ENCODE assay signal across 20 mouse cellular contexts in genomic region chr6:82987411-82987971, GRCm38 (mm10). TPM values are rescaled to one million over a fixed set of nuclear protein-coding genes. Genes with fewer than 3 reads are reported as not detected.
DNase-seq lines count a peak whose midpoint lies in the region; ATAC-seq and TF ChIP-seq lines count a peak whose summit lies in the region.
"Had no signal": no experiment of that assay in that cellular context is flagged by ENCODE, and none has a peak within 500 bp of the region (broad histone marks: within the 10 kb centered on the region; RNA-seq: fewer than 3 reads in every experiment).

No protein-coding gene starts in this region.

- TF ChIP-seq CTCF in hindbrain, postnatal 0 days (IDR thresholded peaks at IDR 0.05; ENCODE audit: low read depth): no peak

- no peak for ATAC-seq in hindbrain, embryonic 11.5 days (ENCODE audit: low FRiP score)
- no peak for ATAC-seq in hindbrain, postnatal 0 days
- ATAC-seq in embryonic facial prominence, embryonic 11.5 days (replicated peaks; ENCODE audit: insufficient number of reproducible peaks, low FRiP score, low TSS enrichment, low read depth): peak; percentile 90
- peak; percentile 92 for ATAC-seq in limb, embryonic 12.5 days (ENCODE audit: insufficient number of reproducible peaks, insufficient read depth, low FRiP score, low TSS enrichment, low read depth)
- ATAC-seq: forebrain, embryonic 15.5 days had no signal

- no peak overlapping the region for H3K27ac ChIP-seq in hindbrain, embryonic 11.5 days (ENCODE audit: low read depth, low read length)
- no peak overlapping the region for H3K27ac ChIP-seq in hindbrain, postnatal 0 days
- H3K27ac ChIP-seq in embryonic facial prominence, embryonic 11.5 days (replicated peaks; ENCODE audit: low read depth, low read length): peak overlapping the region; percentile 66
- peak overlapping the region; percentile 70 for H3K27ac ChIP-seq in limb, embryonic 12.5 days
- H3K27ac ChIP-seq: forebrain, embryonic 15.5 days; left cerebral cortex, adult 2 months; liver, embryonic 14.5 days; midbrain, embryonic 10.5 days had no signal

- H3K4me2 ChIP-seq in hindbrain, embryonic 11.5 days (replicated peaks; ENCODE audit: low read depth, low read length): no peak overlapping the region
- H3K4me2 ChIP-seq in hindbrain, postnatal 0 days (ENCODE audit: low read depth, low read length): no peak overlapping the region
- H3K4me2 ChIP-seq in embryonic facial prominence, embryonic 11.5 days (ENCODE audit: low read depth, low read length): no peak overlapping the region
- peak overlapping the region; percentile 33 for H3K4me2 ChIP-seq in limb, embryonic 12.5 days
- H3K4me2 ChIP-seq: forebrain, embryonic 15.5 days had no signal

- peak; percentile 21 for DNase-seq in hindbrain, embryonic 11.5 days (ENCODE audit: low spot score)
- DNase-seq in hindbrain, postnatal 0 days (ENCODE audit: low spot score): no peak
- DNase-seq in NIH3T3 (ENCODE audit: low read depth): peak; percentile 69
- peak; percentile 91 for DNase-seq in embryonic facial prominence, embryonic 11.5 days (ENCODE audit: low spot score)
- DNase-seq in layer of hippocampus, postnatal 36 days: no peak
- no peak for DNase-seq in frontal cortex, postnatal 25 days (ENCODE audit: low spot score in 2 of 2)
- no peak for DNase-seq in urinary bladder, postnatal 36 days (ENCODE audit: low spot score in 2 of 2)
- DNase-seq: adrenal gland, adult 2 months; cerebellum, adult 2 months; lung, postnatal 10 days; right cerebral cortex, postnatal 4 days; thymus, postnatal 14 days had no signal

- H3K36me3 ChIP-seq in hindbrain, embryonic 11.5 days (ENCODE audit: control insufficient read depth, insufficient read depth, low read length): no peaks in the 10 kb centered on the region
- H3K36me3 ChIP-seq in hindbrain, postnatal 0 days (ENCODE audit: insufficient read depth, low read length): no peaks in the 10 kb centered on the region
- no peaks in the 10 kb centered on the region for H3K36me3 ChIP-seq in embryonic facial prominence, embryonic 11.5 days (replicated peaks; ENCODE audit: control insufficient read depth, insufficient read depth, low read depth, low read length)
- H3K36me3 ChIP-seq in limb, embryonic 12.5 days: no peaks in the 10 kb centered on the region
- H3K36me3 ChIP-seq: forebrain, embryonic 15.5 days; midbrain, embryonic 10.5 days had no signal

- H3K4me1 ChIP-seq in hindbrain, embryonic 11.5 days (replicated peaks; ENCODE audit: control insufficient read depth, insufficient read depth, low read length): no peaks in the 10 kb centered on the region
- H3K4me1 ChIP-seq in hindbrain, postnatal 0 days (ENCODE audit: insufficient read depth, low read length): no peaks in the 10 kb centered on the region
- H3K4me1 ChIP-seq in embryonic facial prominence, embryonic 11.5 days (ENCODE audit: control insufficient read depth, insufficient read depth, low read length): no peaks in the 10 kb centered on the region; the same call in 1 of the 2 replicates
- H3K4me1 ChIP-seq in limb, embryonic 12.5 days (replicated peaks): peaks cover 13% of the 10 kb centered on the region; the same call in 1 of the 2 replicates
- H3K4me1 ChIP-seq: midbrain, embryonic 10.5 days had no signal

- WGBS in hindbrain, embryonic 11.5 days: 58% methylated on average over 9 of the region's 9 CpGs
- 58% methylated on average over 9 of the region's 9 CpGs for WGBS in hindbrain, postnatal 0 days
- 17% methylated on average over 9 of the region's 9 CpGs for WGBS in embryonic facial prominence, embryonic 11.5 days
- 11% methylated on average over 9 of the region's 9 CpGs for WGBS in limb, embryonic 12.5 days

- H3K9ac ChIP-seq in hindbrain, embryonic 11.5 days (ENCODE audit: low read depth, low read length): no peak overlapping the region
- H3K9ac ChIP-seq in hindbrain, postnatal 0 days (replicated peaks; ENCODE audit: low read length): no peak overlapping the region
- no peak overlapping the region for H3K9ac ChIP-seq in embryonic facial prominence, embryonic 11.5 days (replicated peaks; ENCODE audit: low read length)
- H3K9ac ChIP-seq in limb, embryonic 12.5 days (replicated peaks): no peak overlapping the region
- H3K9ac ChIP-seq: forebrain, embryonic 15.5 days; liver, embryonic 14.5 days had no signal

- no peaks in the 10 kb centered on the region for H3K9me3 ChIP-seq in hindbrain, embryonic 11.5 days (ENCODE audit: control insufficient read depth, low read length)
- no peaks in the 10 kb centered on the region for H3K9me3 ChIP-seq in hindbrain, postnatal 0 days (ENCODE audit: low read length)
- H3K9me3 ChIP-seq in embryonic facial prominence, embryonic 11.5 days (replicated peaks; ENCODE audit: control insufficient read depth, low read length): no peaks in the 10 kb centered on the region
- H3K9me3 ChIP-seq in limb, embryonic 12.5 days: no peaks in the 10 kb centered on the region
- H3K9me3 ChIP-seq: forebrain, embryonic 15.5 days; midbrain, embryonic 10.5 days had no signal

- no peak overlapping the region for H3K4me3 ChIP-seq in hindbrain, embryonic 11.5 days (ENCODE audit: low read depth, low read length)
- no peak overlapping the region for H3K4me3 ChIP-seq in hindbrain, postnatal 0 days (ENCODE audit: low read length)
- no peak overlapping the region for H3K4me3 ChIP-seq in embryonic facial prominence, embryonic 11.5 days (ENCODE audit: low read depth, low read length)
- no peak overlapping the region for H3K4me3 ChIP-seq in limb, embryonic 12.5 days (replicated peaks)
- H3K4me3 ChIP-seq: forebrain, embryonic 15.5 days; left cerebral cortex, adult 2 months; midbrain, embryonic 10.5 days had no signal

- no peaks in the 10 kb centered on the region for H3K27me3 ChIP-seq in hindbrain, embryonic 11.5 days (ENCODE audit: control insufficient read depth, insufficient read depth, low read length)
- no peaks in the 10 kb centered on the region for H3K27me3 ChIP-seq in hindbrain, postnatal 0 days (ENCODE audit: insufficient read depth, low read length)
- H3K27me3 ChIP-seq in embryonic facial prominence, embryonic 11.5 days (ENCODE audit: control insufficient read depth, insufficient read depth, low read length): no peaks in the 10 kb centered on the region
- H3K27me3 ChIP-seq in limb, embryonic 12.5 days: no peaks in the 10 kb centered on the region
- H3K27me3 ChIP-seq: forebrain, embryonic 15.5 days had no signal

RNA-seq across cellular contexts. Expression of gene M1ap, which starts 40.8 kb away (rescaled TPM):
- 0.22 TPM in 1 of 2 replicates, not detected in the other for polyA plus RNA-seq in hindbrain, embryonic 11.5 days (2014; fragmentation: Nextera tagmentation; extraction: Ambion mirVana)
- total RNA-seq in hindbrain, postnatal 0 days (2014; rRNA removed): 0.16 TPM in 1 of 2 replicates, not detected in the other
- polyA plus RNA-seq in hindbrain, postnatal 0 days (2015; fragmentation: Nextera tagmentation; extraction: Ambion mirVana): 0.24 and 0.38 TPM in 2 replicates
- polyA plus RNA-seq in embryonic facial prominence, embryonic 11.5 days (2014; fragmentation: Nextera tagmentation; extraction: Ambion mirVana): 0.21 and 0.50 TPM in 2 replicates
- polyA plus RNA-seq in limb, embryonic 12.5 days (2016; fragmentation: Nextera tagmentation; extraction: Ambion mirVana): 0.20 and 0.32 TPM in 2 replicates
- not detected for total RNA-seq in layer of hippocampus, postnatal 36 days (2021)
- total RNA-seq: adrenal gland, adult 2 months; layer of hippocampus, adult 18-20 months; left cerebral cortex, adult 2 months had no signal
- polyA plus RNA-seq: adrenal gland, adult 2 months; forebrain, embryonic 15.5 days had no signal

RNA-seq across cellular contexts. Expression of gene Dok1, which starts 45.8 kb away (rescaled TPM):
- 4.5 and 6.6 TPM in 2 replicates for polyA plus RNA-seq in hindbrain, embryonic 11.5 days (2014; fragmentation: Nextera tagmentation; extraction: Ambion mirVana)
- total RNA-seq in hindbrain, postnatal 0 days (2014; rRNA removed): 4.3 and 15.4 TPM in 2 replicates
- 1.8 and 2.5 TPM in 2 replicates for polyA plus RNA-seq in hindbrain, postnatal 0 days (2015; fragmentation: Nextera tagmentation; extraction: Ambion mirVana)
- polyA plus RNA-seq in embryonic facial prominence, embryonic 11.5 days (2014; fragmentation: Nextera tagmentation; extraction: Ambion mirVana): 5.4 and 8.2 TPM in 2 replicates
- polyA plus RNA-seq in limb, embryonic 12.5 days (2016; fragmentation: Nextera tagmentation; extraction: Ambion mirVana): 9.9 and 10.0 TPM in 2 replicates
- 1 to 10 TPM; 2.5 to 2.6 TPM for total RNA-seq in layer of hippocampus, postnatal 36 days (2021)

RNA-seq across cellular contexts. Expression of gene Loxl3, which starts 46.5 kb away (rescaled TPM):
- polyA plus RNA-seq in hindbrain, embryonic 11.5 days (2014; fragmentation: Nextera tagmentation; extraction: Ambion mirVana): 7.1 and 7.7 TPM in 2 replicates
- 4.6 and 6.1 TPM in 2 replicates for total RNA-seq in hindbrain, postnatal 0 days (2014; rRNA removed)
- polyA plus RNA-seq in hindbrain, postnatal 0 days (2015; fragmentation: Nextera tagmentation; extraction: Ambion mirVana): 5.4 and 5.6 TPM in 2 replicates
- 8.9 and 10.1 TPM in 2 replicates for polyA plus RNA-seq in embryonic facial prominence, embryonic 11.5 days (2014; fragmentation: Nextera tagmentation; extraction: Ambion mirVana)
- polyA plus RNA-seq in limb, embryonic 12.5 days (2016; fragmentation: Nextera tagmentation; extraction: Ambion mirVana): 15.7 and 19.4 TPM in 2 replicates
- 1 to 10 TPM; 4.1 to 5.4 TPM for total RNA-seq in layer of hippocampus, postnatal 36 days (2021)

RNA-seq across cellular contexts. Expression of gene Sema4f, which starts 47.9 kb away (rescaled TPM):
- polyA plus RNA-seq in hindbrain, embryonic 11.5 days (2014; fragmentation: Nextera tagmentation; extraction: Ambion mirVana): 1.7 and 2.0 TPM in 2 replicates
- total RNA-seq in hindbrain, postnatal 0 days (2014; rRNA removed): 19.2 and 21.6 TPM in 2 replicates
- polyA plus RNA-seq in hindbrain, postnatal 0 days (2015; fragmentation: Nextera tagmentation; extraction: Ambion mirVana): 18.1 and 19.4 TPM in 2 replicates
- 0.97 and 1.3 TPM in 2 replicates for polyA plus RNA-seq in embryonic facial prominence, embryonic 11.5 days (2014; fragmentation: Nextera tagmentation; extraction: Ambion mirVana)
- polyA plus RNA-seq in limb, embryonic 12.5 days (2016; fragmentation: Nextera tagmentation; extraction: Ambion mirVana): 3.8 and 4.2 TPM in 2 replicates
- total RNA-seq in layer of hippocampus, postnatal 36 days (2021): 10 to 100 TPM; 41.0 to 41.2 TPM
- total RNA-seq: granulocyte monocyte progenitor cell, adult 5-6 weeks had no signal
- polyA plus RNA-seq: heart, postnatal 0 days had no signal

Comparison
In these comparisons a context has a peak if more than half of its experiments do, and no peak if none do; other contexts are left out.
1. DNase-seq: peak in hindbrain, embryonic 11.5 days (single experiment), NIH3T3 (single experiment) and embryonic facial prominence, embryonic 11.5 days (single experiment); none in hindbrain, postnatal 0 days (single experiment), layer of hippocampus, postnatal 36 days (0 of 2), frontal cortex, postnatal 25 days (0 of 2) and urinary bladder, postnatal 36 days (0 of 2).
2. ATAC-seq: peak in embryonic facial prominence, embryonic 11.5 days (single experiment) and limb, embryonic 12.5 days (single experiment); none in hindbrain, embryonic 11.5 days (single experiment) and hindbrain, postnatal 0 days (single experiment).
3. H3K27ac ChIP-seq: peak in embryonic facial prominence, embryonic 11.5 days (single experiment) and limb, embryonic 12.5 days (single experiment); none in hindbrain, embryonic 11.5 days (single experiment) and hindbrain, postnatal 0 days (single experiment).